Mouse (Mus musculus) heart, adult 9 months (tissue): ENCODE results near the gene Trpm3.
A peak's percentile ranks its signal among the peaks of the same experiment; 100 is the strongest.

Experiments
- DNase-seq, 2 experiments: peaks; one replicate each; pipeline ENCODE4 v3.0.0; 2022; ENCODE audit warnings: low spot score in 2 of 2

The Trpm3 gene

GRCm38 (mm10) chr19:22739240-22739639 is 600.4 kb downstream of the Trpm3 start:
- DNase-seq: no peak

GRCm38 (mm10) chr19:22753311-22753809 is 614.5 kb downstream of the Trpm3 start:
- DNase-seq: peak; percentile 30 to 61

GRCm38 (mm10) chr19:22754071-22754470 is 615.2 kb downstream of the Trpm3 start:
- no peak for DNase-seq

- no peak for DNase-seq
Observed at GRCm38 (mm10) chr19:22754498-22754897, 615.7 kb downstream of the Trpm3 start.

- no peak for DNase-seq
Observed at GRCm38 (mm10) chr19:22758496-22758895, 619.6 kb downstream of the Trpm3 start.

- no peak for DNase-seq
Observed at GRCm38 (mm10) chr19:22768242-22768641, 629.4 kb downstream of the Trpm3 start.

- no peak for DNase-seq
Observed at GRCm38 (mm10) chr19:22775191-22775695, 636.4 kb downstream of the Trpm3 start.

- no peak for DNase-seq
Observed at GRCm38 (mm10) chr19:22780192-22780843, 641.5 kb downstream of the Trpm3 start.

- no peak for DNase-seq
Observed at GRCm38 (mm10) chr19:22781579-22781978, 642.7 kb downstream of the Trpm3 start.

GRCm38 (mm10) chr19:22783745-22784144 is 644.9 kb downstream of the Trpm3 start:
- DNase-seq: no peak

- DNase-seq: no peak
Observed at GRCm38 (mm10) chr19:22789753-22790152, 650.9 kb downstream of the Trpm3 start.

GRCm38 (mm10) chr19:22796996-22797395 is 658.1 kb downstream of the Trpm3 start:
- DNase-seq: no peak

GRCm38 (mm10) chr19:22800471-22800870 is 661.6 kb downstream of the Trpm3 start:
- DNase-seq: no peak

- DNase-seq: no peak
Observed at GRCm38 (mm10) chr19:22803396-22803795, 664.5 kb downstream of the Trpm3 start.

- no peak for DNase-seq
Observed at GRCm38 (mm10) chr19:22804311-22804710, 665.5 kb downstream of the Trpm3 start.

- no peak for DNase-seq
Observed at GRCm38 (mm10) chr19:22810247-22810646, 671.4 kb downstream of the Trpm3 start.

- DNase-seq: no peak
Observed at GRCm38 (mm10) chr19:22821741-22822140, 682.9 kb downstream of the Trpm3 start.

GRCm38 (mm10) chr19:22823491-22823981 is 684.7 kb downstream of the Trpm3 start:
- no peak for DNase-seq

GRCm38 (mm10) chr19:22825812-22826211 is 687.0 kb downstream of the Trpm3 start:
- no peak for DNase-seq

GRCm38 (mm10) chr19:22828198-22828742 is 689.4 kb downstream of the Trpm3 start:
- peak in 1 of 2 experiments; percentile 10 for DNase-seq

- no peak for DNase-seq
Observed at GRCm38 (mm10) chr19:22841081-22842040, 702.5 kb downstream of the Trpm3 start.

- DNase-seq: no peak
Observed at GRCm38 (mm10) chr19:22842697-22843096, 703.9 kb downstream of the Trpm3 start.
